Mouse (Mus musculus) hindbrain, postnatal 0 days (tissue): ENCODE data around the gene Itgb3bp. TPM values are rescaled to one million over a fixed set of nuclear protein-coding genes. Genes with fewer than 3 reads are reported as not detected.

Experiments
- ATAC-seq: fragments of 200-750 bp; cut with Nextera tagmentation; 2 replicates; pipeline ENCODE4 v1.8.0; 2017; ENCODE audit warnings: mild to moderate bottlenecking, moderate TSS enrichment, moderate library complexity
- DNase-seq: peaks from one replicate; pipeline ENCODE4 v3.0.0-alpha.2; 2015; ENCODE audit warnings: low spot score
- H3K27ac ChIP-seq: fragments of 300-500 bp; sonication (generic); 2 replicates; pipeline ENCODE4 v1.5.1; 2014; ENCODE audit warnings: mild to moderate bottlenecking
- H3K27me3 ChIP-seq: fragments of 300-500 bp; sonication (generic); 2 replicates; pipeline ENCODE4 v1.6.1; 2014; ENCODE audit warnings: low read length, mixed read lengths; ENCODE audit not compliant: insufficient read depth
- H3K36me3 ChIP-seq: fragments of 300-500 bp; sonication (generic); 2 replicates; pipeline ENCODE4 v1.6.1; 2014; ENCODE audit warnings: low read length, mixed read lengths; ENCODE audit not compliant: insufficient read depth
- H3K4me1 ChIP-seq: fragments of 300-500 bp; sonication (generic); 2 replicates; pipeline ENCODE4 v1.6.1; 2014; ENCODE audit warnings: antibody characterized with exemption, low read length, mixed read lengths; ENCODE audit not compliant: insufficient read depth
- H3K4me2 ChIP-seq: fragments of 300-500 bp; sonication (generic); 2 replicates; pipeline ENCODE4 v1.6.1; 2014; ENCODE audit warnings: low read depth, mild to moderate bottlenecking, low read length, moderate library complexity, mixed read lengths
- H3K4me3 ChIP-seq: fragments of 300-500 bp; sonication (generic); 2 replicates; pipeline ENCODE4 v1.5.1; 2014; ENCODE audit warnings: low read length
- H3K9ac ChIP-seq: fragments of 300-500 bp; sonication (generic); replicated peaks from 2 replicates; pipeline ENCODE4 v1.6.1; 2014; ENCODE audit warnings: mild to moderate bottlenecking, low read length, moderate library complexity, mixed read lengths
- H3K9me3 ChIP-seq: fragments of 300-500 bp; sonication (generic); 2 replicates; pipeline ENCODE4 v1.6.1; 2016; ENCODE audit warnings: low read length, mixed read lengths
- CTCF ChIP-seq: IDR thresholded peaks from 2 replicates; pipeline ENCODE4 v1.5.1; 2016; ENCODE audit warnings: antibody characterized with exemption, control low read depth, low read depth
- WGBS: fragments of 180-500 bp; shearing (Covaris S2); extraction: QIAGEN DNeasy Blood & Tissue Kit; methylation state at CpG from one replicate; pipeline ENCODE4 v1.1.7; 2014; 5-methylcytosine and 5-hydroxymethylcytosine counted together
- polyA plus RNA-seq: library from polyadenylated mRNA; unstranded; fragments of >200 nt; fragmentation: Nextera tagmentation; extraction: Ambion mirVana; gene quantifications from 2 replicates; pipeline ENCODE4 v1.2.1, GENCODE M21; 2015
- total RNA-seq: library from RNA; depleted of rRNA; stranded (reverse); fragments of >200 nt; gene quantifications from 2 replicates; pipeline ENCODE4 v1.2.3, GENCODE M21; 2014; rRNA removed

The Itgb3bp gene
- total RNA-seq (1.8 and 2.8 TPM in 2 replicates), polyA plus RNA-seq (12.7 and 13.9 TPM in 2 replicates)

GRCm38 (mm10) chr4:99929613-99930517 lies at the start of gene Itgb3bp:
Itgb3bp (minus strand) TSS chr4:99929813.
- peak within 1 kb of the TSS; percentile 81 for H3K9ac ChIP-seq
- peak within 1 kb of the TSS; percentile 94 for H3K27ac ChIP-seq
- ATAC-seq (peak; percentile 95), DNase-seq (peak; percentile 85)
- no peak; the same call in 1 of the 2 replicates for TF ChIP-seq CTCF
- no peaks in the 10 kb centered on the region for H3K9me3 ChIP-seq
- peak within 1 kb of the TSS; percentile 72 for H3K4me3 ChIP-seq
- H3K4me1 ChIP-seq = peaks cover 10% of the 10 kb centered on the region
- no peaks in the 10 kb centered on the region for H3K27me3 ChIP-seq
- under 1% methylated on average over 56 of the region's 57 CpGs for WGBS
- H3K4me2 ChIP-seq = peak within 1 kb of the TSS; percentile 77
- H3K36me3 ChIP-seq = no peaks in the 10 kb centered on the region

GRCm38 (mm10) chr4:99979326-99979725 lies 49.7 kb upstream of the Itgb3bp start:
- Histone ChIP-seq H3K9me3 (no peaks in the 10 kb centered on the region), H3K27ac (no peak overlapping the region), H3K27me3 (no peaks in the 10 kb centered on the region), H3K4me1 (no peaks in the 10 kb centered on the region), H3K36me3 (peaks cover 9% of the 10 kb centered on the region; the same call in 1 of the 2 replicates), H3K9ac (no peak overlapping the region), H3K4me2 (no peak overlapping the region), H3K4me3 (no peak overlapping the region)
- DNase-seq = no peak
- ATAC-seq = no peak
- no peak for TF ChIP-seq CTCF
- 81% methylated on average over 5 of the region's 5 CpGs for WGBS

GRCm38 (mm10) chr4:99974375-99974774 lies 44.8 kb upstream of the Itgb3bp start:
- H3K27ac ChIP-seq = no peak overlapping the region; the same call in 1 of the 2 replicates
- 47% methylated on average over 5 of the region's 5 CpGs for WGBS
- DNase-seq = peak; percentile 58
- peak; percentile 77 for ATAC-seq
- H3K4me1 ChIP-seq = 0 out of 2 replicates have a peak, but pooled peaks cover 3% of the 10 kb centered on the region
- TF ChIP-seq CTCF = no peak
- no peak overlapping the region for H3K9ac ChIP-seq
- peaks cover 10% of the 10 kb centered on the region for H3K36me3 ChIP-seq
- no peak overlapping the region for H3K4me2 ChIP-seq
- no peaks in the 10 kb centered on the region for H3K9me3 ChIP-seq
- no peaks in the 10 kb centered on the region for H3K27me3 ChIP-seq
- H3K4me3 ChIP-seq = no peak overlapping the region

- H3K4me3 ChIP-seq = no peak overlapping the region
- no peaks in the 10 kb centered on the region for H3K9me3 ChIP-seq
- H3K4me1 ChIP-seq = 0 out of 2 replicates have a peak, but pooled peaks cover 3% of the 10 kb centered on the region
- H3K27ac ChIP-seq = peak overlapping the region; percentile 45; the same call in 1 of the 2 replicates
- ATAC-seq (peak; percentile 69), DNase-seq (peak; percentile 56)
- H3K9ac ChIP-seq = no peak overlapping the region
- no peak overlapping the region for H3K4me2 ChIP-seq
- H3K27me3 ChIP-seq = no peaks in the 10 kb centered on the region
- H3K36me3 ChIP-seq = peaks cover 10% of the 10 kb centered on the region
- WGBS = 92% methylated on average over 1 of the region's 1 CpGs
- no peak for TF ChIP-seq CTCF
Observed at GRCm38 (mm10) chr4:99973931-99974330, 44.3 kb upstream of the Itgb3bp start.

- ATAC-seq (no peak), DNase-seq (no peak)
- 86% methylated on average over 6 of the region's 6 CpGs for WGBS
- H3K4me2 ChIP-seq = no peak overlapping the region
- H3K27me3 ChIP-seq = no peaks in the 10 kb centered on the region
- H3K4me1 ChIP-seq = 0 out of 2 replicates have a peak, but pooled peaks cover 3% of the 10 kb centered on the region
- no peak overlapping the region for H3K9ac ChIP-seq
- no peak for TF ChIP-seq CTCF
- H3K4me3 ChIP-seq = no peak overlapping the region
- H3K36me3 ChIP-seq = peaks cover 10% of the 10 kb centered on the region
- no peak overlapping the region for H3K27ac ChIP-seq
- no peaks in the 10 kb centered on the region for H3K9me3 ChIP-seq
Observed at GRCm38 (mm10) chr4:99972886-99973285, 43.3 kb upstream of the Itgb3bp start.

- Histone ChIP-seq H3K36me3 (peaks cover 10% of the 10 kb centered on the region), H3K9me3 (no peaks in the 10 kb centered on the region), H3K27me3 (no peaks in the 10 kb centered on the region), H3K27ac (0 out of 2 replicates have a peak overlapping the region, but pooled peaks have one; percentile 34), H3K4me3 (no peak overlapping the region), H3K4me1 (0 out of 2 replicates have a peak, but pooled peaks cover 3% of the 10 kb centered on the region), H3K9ac (no peak overlapping the region), H3K4me2 (no peak overlapping the region)
- ATAC-seq (no peak), DNase-seq (peak; percentile 26)
- no peak for TF ChIP-seq CTCF
- 52% methylated on average over 4 of the region's 4 CpGs for WGBS
Observed at GRCm38 (mm10) chr4:99970097-99970496, 40.5 kb upstream of the Itgb3bp start.
